Mouse (Mus musculus) heart, embryonic 15.5 days (tissue): ENCODE results near the gene Elmsan1. TPM values are rescaled to one million over a fixed set of nuclear protein-coding genes. Genes with fewer than 3 reads are reported as not detected.

Source experiments
- ATAC-seq: fragments of 200-750 bp; cut with Nextera tagmentation; replicated peaks from 2 replicates; pipeline ENCODE4 v1.8.0; 2017; ENCODE audit warnings: low read depth, moderate TSS enrichment; ENCODE audit not compliant: insufficient number of reproducible peaks, insufficient read depth, low FRiP score
- H3K27ac ChIP-seq: fragments of 300-500 bp; sonication (generic); 2 replicates; pipeline ENCODE4 v1.5.1; 2015; ENCODE audit warnings: mild to moderate bottlenecking, inconsistent platforms
- H3K27me3 ChIP-seq: fragments of 300-500 bp; sonication (generic); 2 replicates; pipeline ENCODE4 v1.6.1; 2015; ENCODE audit warnings: inconsistent platforms
- H3K36me3 ChIP-seq: fragments of 300-500 bp; sonication (generic); 2 replicates; pipeline ENCODE4 v1.6.1; 2015; ENCODE audit warnings: mild to moderate bottlenecking, inconsistent platforms
- H3K4me1 ChIP-seq: fragments of 300-500 bp; sonication (generic); replicated peaks from 2 replicates; pipeline ENCODE4 v1.6.1; 2015; ENCODE audit warnings: inconsistent platforms
- H3K4me2 ChIP-seq: fragments of 300-500 bp; sonication (generic); 2 replicates; pipeline ENCODE4 v1.6.1; 2015; ENCODE audit warnings: inconsistent platforms, mild to moderate bottlenecking, moderate library complexity
- H3K4me3 ChIP-seq: fragments of 300-500 bp; sonication (generic); 2 replicates; pipeline ENCODE4 v1.5.1; 2015; ENCODE audit warnings: mild to moderate bottlenecking, inconsistent platforms
- H3K9ac ChIP-seq: fragments of 300-500 bp; sonication (generic); 2 replicates; pipeline ENCODE4 v1.6.1; 2015; ENCODE audit warnings: mild to moderate bottlenecking, inconsistent platforms
- H3K9me3 ChIP-seq: fragments of 300-500 bp; sonication (generic); replicated peaks from 2 replicates; pipeline ENCODE4 v1.6.1; 2016; ENCODE audit warnings: inconsistent platforms
- WGBS: fragments of 180-500 bp; shearing (Covaris S2); methylation state at CpG from one replicate; pipeline ENCODE4 v1.1.7; 2015; ENCODE audit warnings: mixed read lengths; 5-methylcytosine and 5-hydroxymethylcytosine counted together
- polyA plus RNA-seq: library from polyadenylated mRNA; unstranded; fragments of >200 nt; fragmentation: Nextera tagmentation; extraction: Ambion mirVana; gene quantifications from 2 replicates; pipeline ENCODE4 v1.2.1, GENCODE M21; 2015

Gene Elmsan1
- polyA plus RNA-seq, 1 experiment from 2014 or later: 6.0 TPM

DNA sequence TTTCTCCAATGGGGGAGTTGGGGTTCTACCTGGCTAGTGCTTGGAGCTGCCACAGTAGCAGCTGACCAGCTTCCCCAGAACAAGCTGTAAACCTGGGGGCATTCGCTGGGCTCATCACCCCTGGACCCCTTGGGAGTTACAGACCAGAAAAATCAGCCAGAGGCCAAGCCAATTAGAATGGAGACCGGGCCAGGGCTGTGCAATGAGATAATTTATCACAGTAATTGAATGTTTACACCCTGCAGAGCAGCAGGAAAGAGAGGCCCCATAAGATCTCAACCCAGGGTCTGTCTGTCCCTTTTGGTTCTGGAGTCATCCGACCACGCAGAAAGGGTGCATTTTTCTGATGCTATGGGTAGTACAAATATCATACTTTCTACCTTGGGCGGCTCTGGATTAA is 26.9 kb downstream of the Elmsan1 start:
- no peaks in the 10 kb centered on the region for H3K27me3 ChIP-seq
- peak overlapping the region; percentile 91 for H3K9ac ChIP-seq
- no peak overlapping the region for H3K27ac ChIP-seq
- WGBS: 34% methylated on average over 5 of the region's 5 CpGs
- H3K36me3 ChIP-seq: no peaks in the 10 kb centered on the region
- H3K4me1 ChIP-seq: peaks cover 86% of the 10 kb centered on the region
- peak overlapping the region; percentile 71 for H3K4me3 ChIP-seq
- ATAC-seq: no peak
- H3K9me3 ChIP-seq: no peaks in the 10 kb centered on the region
- peak overlapping the region; percentile 97 for H3K4me2 ChIP-seq

DNA sequence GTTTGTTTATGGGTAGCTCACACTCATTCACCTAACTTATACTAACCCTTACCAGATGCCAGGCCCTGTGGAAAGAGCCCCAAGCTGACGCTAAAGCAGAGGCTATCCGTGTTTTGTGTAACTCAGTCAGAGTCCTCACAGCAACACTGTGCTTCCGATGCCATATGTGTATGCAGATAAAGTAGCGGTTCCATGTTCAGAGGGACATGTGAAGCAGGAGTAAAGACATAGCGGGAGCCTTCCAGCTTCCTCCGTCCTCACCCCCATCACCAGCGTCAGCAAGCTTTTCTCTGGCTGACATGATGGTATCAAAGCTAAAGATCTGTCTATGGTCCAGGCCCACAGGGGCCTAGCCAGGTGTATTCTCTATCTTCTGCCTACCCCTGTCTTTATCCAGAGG is 27.5 kb downstream of the Elmsan1 start:
- no peak overlapping the region for H3K4me3 ChIP-seq
- no peaks in the 10 kb centered on the region for H3K9me3 ChIP-seq
- WGBS: 82% methylated on average over 7 of the region's 7 CpGs
- H3K27ac ChIP-seq: no peak overlapping the region
- peaks cover 86% of the 10 kb centered on the region for H3K4me1 ChIP-seq
- H3K27me3 ChIP-seq: no peaks in the 10 kb centered on the region
- H3K4me2 ChIP-seq: 0 out of 2 replicates have a peak overlapping the region, but pooled peaks have one; percentile 97
- no peaks in the 10 kb centered on the region for H3K36me3 ChIP-seq
- ATAC-seq: no peak
- no peak overlapping the region for H3K9ac ChIP-seq

DNA sequence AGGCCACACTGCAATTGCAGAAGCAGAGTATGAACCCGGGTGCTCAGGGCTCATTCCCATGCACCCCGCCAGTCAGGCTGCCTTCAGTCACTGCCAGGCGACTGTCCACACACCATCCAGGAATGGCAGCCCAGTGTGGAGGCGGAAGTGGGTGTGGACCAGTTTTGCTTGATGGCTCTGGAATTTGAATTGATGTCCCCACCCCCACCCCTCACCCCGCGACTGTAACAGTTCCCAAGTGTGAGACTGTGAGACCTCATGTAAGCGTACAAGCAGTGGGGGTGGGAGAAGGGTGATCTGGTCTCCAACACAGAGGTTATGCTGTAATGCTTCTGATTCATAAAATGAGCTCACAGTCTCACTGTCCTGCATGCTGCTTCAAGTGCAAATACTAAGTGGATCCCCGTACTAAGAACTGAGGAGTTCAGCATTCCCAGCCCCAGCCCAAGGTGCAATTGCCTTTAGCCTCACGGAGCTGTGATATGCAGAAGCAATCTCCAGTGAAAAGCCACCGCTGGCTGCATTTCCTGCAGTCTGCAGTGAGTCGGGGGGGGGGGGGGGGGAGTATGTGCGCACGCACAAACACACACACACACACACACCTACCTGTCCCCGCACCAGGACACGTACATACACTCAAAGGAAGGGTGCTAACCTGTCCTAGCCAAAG is 28.4 kb downstream of the Elmsan1 start:
- no peak overlapping the region for H3K4me3 ChIP-seq
- no peaks in the 10 kb centered on the region for H3K27me3 ChIP-seq
- no peaks in the 10 kb centered on the region for H3K9me3 ChIP-seq
- peak overlapping the region; percentile 17; the same call in 1 of the 2 replicates for H3K4me2 ChIP-seq
- H3K4me1 ChIP-seq: peaks cover 86% of the 10 kb centered on the region
- no peak for ATAC-seq
- 35% methylated on average over 13 of the region's 15 CpGs for WGBS
- no peaks in the 10 kb centered on the region for H3K36me3 ChIP-seq
- no peak overlapping the region for H3K27ac ChIP-seq
- H3K9ac ChIP-seq: 0 out of 2 replicates have a peak overlapping the region, but pooled peaks have one; percentile 3

DNA sequence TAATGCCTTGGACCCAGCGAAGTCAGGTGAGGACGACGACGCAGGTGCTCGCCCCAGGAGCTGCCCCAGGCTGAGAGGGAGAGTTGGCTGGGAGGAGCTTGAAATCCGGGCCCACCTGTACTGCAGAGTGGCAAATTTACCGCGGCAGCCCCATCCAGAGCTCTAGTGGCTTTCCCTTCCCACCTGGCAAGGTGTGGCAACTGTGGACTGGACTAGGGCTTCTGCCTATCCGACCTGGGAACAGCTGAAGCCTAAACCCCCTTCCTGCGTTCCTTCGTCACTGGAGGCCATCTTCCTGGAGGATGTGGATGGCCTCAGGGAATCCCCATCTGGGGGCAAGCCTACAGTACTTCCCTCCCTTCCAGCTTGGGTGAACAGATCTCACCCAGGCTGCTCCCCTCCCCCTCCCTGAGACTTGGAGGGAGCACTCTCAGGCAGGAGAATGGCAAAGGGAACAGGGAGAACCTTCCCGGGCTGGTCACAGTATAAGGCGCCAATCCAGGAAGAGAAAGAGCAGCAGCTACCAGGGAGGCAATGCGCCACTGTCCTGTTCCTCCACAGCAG is 29.7 kb downstream of the Elmsan1 start:
- H3K27ac ChIP-seq: peak overlapping the region; percentile 81
- peak overlapping the region; percentile 9; the same call in 1 of the 2 replicates for H3K4me2 ChIP-seq
- H3K4me1 ChIP-seq: peaks cover 83% of the 10 kb centered on the region
- no peaks in the 10 kb centered on the region for H3K27me3 ChIP-seq
- no peaks in the 10 kb centered on the region for H3K9me3 ChIP-seq
- H3K9ac ChIP-seq: no peak overlapping the region
- H3K4me3 ChIP-seq: no peak overlapping the region
- WGBS: 68% methylated on average over 14 of the region's 14 CpGs
- ATAC-seq: no peak
- H3K36me3 ChIP-seq: no peaks in the 10 kb centered on the region

DNA sequence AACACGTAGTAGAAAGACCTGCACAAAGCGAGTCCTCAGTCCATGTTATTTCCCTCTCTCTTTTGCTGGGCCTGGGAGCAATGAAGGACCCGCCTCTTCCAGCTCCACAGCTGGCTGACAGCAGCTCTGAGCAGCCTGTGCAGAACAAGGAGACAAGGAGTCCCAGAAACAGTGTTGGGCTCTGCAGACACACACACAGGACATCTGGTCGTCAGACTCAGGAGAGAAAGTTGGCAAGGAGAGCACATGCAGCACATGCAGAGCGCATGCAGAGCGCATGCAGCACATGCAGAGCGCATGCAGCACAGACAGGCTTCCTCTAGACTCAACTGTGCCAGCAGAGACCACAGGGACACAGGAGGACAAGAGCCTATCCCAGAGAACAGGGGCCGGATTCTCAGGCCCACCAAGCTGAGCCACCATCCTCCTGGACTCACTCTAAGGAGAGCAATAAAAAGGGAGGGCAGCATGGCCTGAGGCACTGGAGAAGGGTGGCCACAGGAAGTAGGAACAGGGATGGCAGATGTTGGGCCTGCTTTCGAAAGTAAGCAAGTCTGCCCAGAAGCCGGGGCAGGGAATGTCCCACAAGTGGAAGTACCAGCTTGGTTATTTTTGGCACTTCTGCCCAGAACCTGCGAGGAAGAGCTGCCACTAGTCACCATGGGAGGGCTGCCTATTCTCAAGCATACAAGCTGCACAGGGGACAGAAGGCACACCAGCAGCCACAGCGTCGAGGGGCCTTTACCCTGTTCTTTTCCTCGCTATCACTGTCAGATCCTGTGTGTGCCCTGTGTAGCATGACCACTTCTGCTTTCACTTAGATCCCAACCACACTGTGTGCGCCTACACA is 30.7 kb downstream of the Elmsan1 start:
- H3K27me3 ChIP-seq: no peaks in the 10 kb centered on the region
- no peaks in the 10 kb centered on the region for H3K36me3 ChIP-seq
- peaks cover 83% of the 10 kb centered on the region for H3K4me1 ChIP-seq
- no peak for ATAC-seq
- 47% methylated on average over 15 of the region's 15 CpGs for WGBS
- H3K9ac ChIP-seq: no peak overlapping the region
- peak overlapping the region; percentile 9 for H3K4me2 ChIP-seq
- H3K27ac ChIP-seq: peak overlapping the region; percentile 81
- H3K9me3 ChIP-seq: no peaks in the 10 kb centered on the region
- no peak overlapping the region for H3K4me3 ChIP-seq

DNA sequence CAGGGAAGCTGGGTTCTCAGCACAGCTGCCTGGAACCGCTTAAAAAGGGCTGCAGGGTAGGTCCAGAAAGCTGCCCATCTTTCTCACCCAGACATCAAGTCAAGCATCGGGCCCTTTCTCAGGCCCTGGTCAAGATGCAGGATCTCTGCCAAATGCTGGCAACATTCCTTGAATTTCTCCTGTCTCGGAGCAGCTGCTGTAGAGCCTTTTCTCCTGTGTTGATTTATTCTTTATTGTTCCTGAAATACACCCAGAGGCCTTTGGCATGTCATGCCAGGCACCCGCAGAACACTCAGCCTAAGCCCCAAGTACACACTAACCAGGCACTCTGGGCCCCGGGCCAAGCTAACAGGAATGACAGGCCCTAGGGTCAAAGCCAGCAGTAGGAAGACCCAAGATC is 31.7 kb downstream of the Elmsan1 start:
- Histone ChIP-seq H3K4me2 (no peak overlapping the region), H3K4me1 (peaks cover 79% of the 10 kb centered on the region), H3K27me3 (no peaks in the 10 kb centered on the region), H3K4me3 (no peak overlapping the region), H3K27ac (peak overlapping the region; percentile 81), H3K9me3 (no peaks in the 10 kb centered on the region), H3K36me3 (no peaks in the 10 kb centered on the region), H3K9ac (no peak overlapping the region)
- ATAC-seq: no peak; the same call in 1 of the 2 replicates
- WGBS: 31% methylated on average over 5 of the region's 5 CpGs

DNA sequence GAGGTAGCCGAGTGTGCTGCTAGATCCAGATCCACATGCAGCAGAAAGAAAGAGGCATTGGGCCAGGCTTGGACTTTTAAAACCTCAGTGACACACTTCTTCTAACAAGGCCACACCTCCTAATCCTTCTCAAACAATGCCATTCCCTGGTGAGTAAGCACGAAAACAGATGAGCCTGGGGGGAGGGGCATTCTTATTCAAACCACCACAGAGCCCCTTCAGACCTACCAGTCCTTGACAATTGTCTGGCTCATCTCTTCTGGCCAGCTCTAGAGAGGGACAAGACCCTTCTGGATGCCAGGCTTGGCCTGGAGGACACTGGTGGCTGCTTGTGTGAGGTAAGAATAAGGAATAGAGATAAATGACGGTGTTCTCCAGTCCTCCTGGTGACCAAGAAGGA is 32.1 kb downstream of the Elmsan1 start:
- 79% methylated on average over 3 of the region's 3 CpGs for WGBS
- no peak overlapping the region for H3K4me3 ChIP-seq
- H3K9ac ChIP-seq: no peak overlapping the region
- H3K4me1 ChIP-seq: peaks cover 79% of the 10 kb centered on the region
- no peak for ATAC-seq
- peak overlapping the region; percentile 81 for H3K27ac ChIP-seq
- no peaks in the 10 kb centered on the region for H3K36me3 ChIP-seq
- H3K4me2 ChIP-seq: no peak overlapping the region
- H3K27me3 ChIP-seq: no peaks in the 10 kb centered on the region
- H3K9me3 ChIP-seq: no peaks in the 10 kb centered on the region

DNA sequence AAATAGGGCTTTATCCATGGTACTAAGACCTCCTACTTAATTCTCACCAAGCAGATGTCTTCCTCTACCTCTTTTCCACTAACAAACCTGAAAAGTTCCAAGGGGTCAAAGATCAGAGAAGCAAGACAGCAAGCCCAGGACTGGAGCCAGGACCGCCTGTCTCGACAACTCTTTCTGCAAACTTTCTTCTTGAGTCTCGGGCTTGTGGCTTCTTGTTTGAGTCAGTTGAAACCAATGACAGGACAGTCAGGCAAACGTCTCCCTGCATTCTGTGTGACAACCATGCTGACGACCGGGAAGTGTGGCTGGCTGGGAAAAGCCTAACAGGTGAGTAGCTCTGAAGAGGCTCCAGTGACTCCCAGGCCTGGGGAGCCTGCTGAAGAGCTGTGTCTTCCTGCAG is 33.1 kb downstream of the Elmsan1 start:
- ATAC-seq: no peak
- Histone ChIP-seq H3K4me2 (no peak overlapping the region), H3K9me3 (no peaks in the 10 kb centered on the region), H3K9ac (no peak overlapping the region), H3K36me3 (no peaks in the 10 kb centered on the region), H3K27ac (peak overlapping the region; percentile 81), H3K4me3 (no peak overlapping the region), H3K4me1 (peaks cover 79% of the 10 kb centered on the region), H3K27me3 (no peaks in the 10 kb centered on the region)
- WGBS: 48% methylated on average over 6 of the region's 6 CpGs

DNA sequence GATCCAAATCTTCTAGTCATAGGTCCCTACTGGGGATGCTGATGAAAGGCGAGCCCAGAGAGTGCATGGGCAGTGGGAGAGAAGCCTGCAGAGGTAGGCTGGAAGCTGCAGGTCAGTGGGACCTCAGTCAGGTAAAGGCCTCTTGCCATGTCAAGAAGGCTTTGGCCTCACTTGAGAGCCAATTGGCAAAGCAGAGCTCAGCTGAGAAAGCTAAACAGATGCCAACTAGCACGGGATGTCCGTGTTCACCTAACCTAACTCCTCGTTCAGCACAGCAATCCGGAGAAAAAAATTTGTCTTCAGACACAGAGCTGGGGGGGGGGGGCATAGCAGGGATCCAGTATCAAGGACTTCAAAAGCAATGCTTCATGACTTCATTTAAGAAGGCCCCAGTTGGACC is 33.7 kb downstream of the Elmsan1 start:
- Histone ChIP-seq H3K9me3 (no peaks in the 10 kb centered on the region), H3K27ac (peak overlapping the region; percentile 81; the same call in 1 of the 2 replicates), H3K4me3 (no peak overlapping the region), H3K9ac (no peak overlapping the region), H3K27me3 (no peaks in the 10 kb centered on the region), H3K4me1 (peaks cover 79% of the 10 kb centered on the region), H3K36me3 (no peaks in the 10 kb centered on the region), H3K4me2 (no peak overlapping the region)
- ATAC-seq: no peak
- 60% methylated on average over 5 of the region's 5 CpGs for WGBS

DNA sequence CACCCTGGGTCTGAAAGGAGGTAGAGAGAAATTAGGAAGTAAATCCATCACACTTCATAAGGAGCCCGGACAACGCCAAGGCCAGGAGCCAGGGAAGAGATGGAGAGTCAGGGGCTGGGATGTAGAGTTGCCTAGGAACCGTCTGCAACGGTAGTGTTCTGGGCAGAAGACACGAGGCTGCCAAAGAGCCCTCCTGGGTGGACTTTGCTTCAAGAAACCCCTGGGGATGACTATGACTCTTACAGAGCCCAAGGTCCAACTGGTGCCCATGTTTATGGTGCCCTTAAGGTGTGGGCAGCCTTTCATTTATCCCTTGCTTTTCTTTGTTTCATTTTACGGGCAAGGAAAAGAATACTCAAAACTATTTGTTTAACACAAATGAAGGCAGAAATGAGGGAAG is 36.7 kb downstream of the Elmsan1 start:
- 73% methylated on average over 6 of the region's 6 CpGs for WGBS
- Histone ChIP-seq H3K4me1 (peaks cover 78% of the 10 kb centered on the region), H3K4me3 (no peak overlapping the region), H3K9ac (no peak overlapping the region), H3K9me3 (no peaks in the 10 kb centered on the region), H3K36me3 (no peaks in the 10 kb centered on the region), H3K27me3 (no peaks in the 10 kb centered on the region), H3K27ac (peak overlapping the region; percentile 75; the same call in 1 of the 2 replicates), H3K4me2 (peak overlapping the region; percentile 28; the same call in 1 of the 2 replicates)
- no peak for ATAC-seq

DNA sequence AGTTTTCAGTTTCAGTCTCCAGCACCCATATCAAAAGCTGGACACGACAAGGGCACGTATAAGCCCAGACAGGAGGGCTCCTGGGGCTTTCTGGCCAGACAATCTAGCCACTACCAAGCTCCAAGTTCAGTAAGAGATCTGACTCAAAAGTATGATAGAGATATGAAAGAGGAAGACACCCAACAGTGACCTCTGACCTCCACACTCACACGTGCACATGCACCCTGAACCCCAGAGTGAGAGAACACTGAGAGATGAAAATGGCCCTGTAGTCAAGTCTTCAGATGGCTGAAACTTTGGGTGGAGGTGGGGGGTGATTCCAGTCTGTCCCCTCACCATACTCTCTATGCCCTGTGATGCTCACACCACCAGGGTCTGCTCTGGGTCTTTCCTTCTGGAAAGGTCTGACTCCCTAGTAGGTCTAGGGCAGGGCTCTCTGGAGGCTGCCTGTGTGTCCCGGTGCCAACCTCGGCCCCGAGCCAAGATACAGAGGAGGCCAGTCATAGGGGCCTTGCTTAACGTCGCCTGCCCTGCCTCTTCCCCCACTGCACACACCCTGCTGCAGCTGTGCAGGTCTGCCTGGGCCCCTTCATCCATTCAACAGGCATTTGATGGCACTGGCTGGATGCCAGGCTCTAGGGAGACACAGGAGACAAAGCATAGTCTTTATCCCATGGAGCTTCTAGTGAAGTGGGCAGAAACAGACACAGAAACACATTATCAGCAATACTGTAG is 37.8 kb downstream of the Elmsan1 start:
- 13% methylated on average over 8 of the region's 8 CpGs for WGBS
- Histone ChIP-seq H3K4me3 (no peak overlapping the region), H3K27me3 (no peaks in the 10 kb centered on the region), H3K9ac (0 out of 2 replicates have a peak overlapping the region, but pooled peaks have one; percentile 15), H3K4me2 (peak overlapping the region; percentile 28), H3K4me1 (peaks cover 78% of the 10 kb centered on the region), H3K9me3 (no peaks in the 10 kb centered on the region), H3K36me3 (no peaks in the 10 kb centered on the region), H3K27ac (peak overlapping the region; percentile 75)
- peak; percentile 92 for ATAC-seq
